Mouse (Mus musculus): ENCODE measurements around the gene Lrrc75a.

DNA sequence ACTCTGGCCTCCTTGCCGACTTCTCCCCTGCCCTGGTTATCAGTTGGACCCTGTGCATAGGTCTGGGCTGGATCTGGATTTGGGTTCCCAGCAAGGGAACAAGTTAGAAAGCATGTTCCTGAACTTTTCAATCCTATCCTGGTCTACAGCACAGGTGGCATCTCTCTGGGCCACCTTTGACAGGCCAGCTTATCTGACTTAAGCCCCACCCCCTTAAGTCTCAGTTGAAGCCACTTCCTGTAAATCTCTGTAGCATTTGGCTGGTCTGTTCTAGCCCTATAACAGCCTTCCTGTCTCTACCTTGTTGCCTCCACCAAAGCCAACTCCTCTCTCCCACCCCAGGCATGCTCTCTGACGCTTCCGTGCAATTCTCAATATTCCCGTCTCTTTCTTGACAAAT is 49.8 kb downstream of the Lrrc75a start:
- TF ChIP-seq POLR2A (IDR thresholded peaks at IDR 0.05; ENCODE audit: control insufficient read depth, extremely low read depth, insufficient read depth, low read length, poor library complexity) (no peak), CTCF (IDR thresholded peaks at IDR 0.05; ENCODE audit: borderline replicate concordance, control insufficient read depth, extremely low read depth, insufficient read depth, low read length, poor library complexity) (no peak)
